Mouse (Mus musculus): ENCODE results near the gene Syngr3. TPM values are rescaled to one million over a fixed set of nuclear protein-coding genes. Genes with fewer than 3 reads are reported as not detected.

Syngr3 gene
- total and polyA plus RNA-seq, 3 experiments = 0.08 TPM; not detected in 2

DNA sequence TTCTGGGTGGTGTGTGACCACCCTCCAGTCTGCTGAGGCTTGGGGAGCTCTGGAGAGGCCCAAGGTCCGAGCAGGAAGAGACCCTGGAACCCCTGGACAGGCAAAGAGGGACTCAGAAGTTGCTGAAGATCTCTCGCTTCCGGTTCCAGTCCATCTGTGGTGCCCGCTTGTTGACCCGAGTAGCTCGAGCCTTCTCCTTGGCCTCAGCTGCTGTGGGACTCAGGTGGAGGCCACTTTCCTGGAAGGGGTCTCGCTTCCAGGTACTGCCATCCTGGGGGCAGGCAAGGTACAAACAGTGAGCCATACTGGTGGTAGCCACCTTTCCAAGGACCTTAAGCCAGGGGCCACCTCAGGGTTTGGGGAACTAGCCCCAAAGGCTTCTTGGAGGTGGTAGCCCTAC is 49.6 kb downstream of the Syngr3 start:
- no peak for TF ChIP-seq TAL1 (conservative IDR thresholded peaks at IDR 0.05; ENCODE audit: low read depth, low read length)
- TF ChIP-seq GATA2 (IDR thresholded peaks at IDR 0.05; ENCODE audit: borderline replicate concordance, low read depth, low read length) = no peak
- TF ChIP-seq CTCF (IDR thresholded peaks at IDR 0.05; ENCODE audit: low read depth, low read length) = no peak
- H3K27me3 ChIP-seq (ENCODE audit: insufficient read depth, low read length) = peaks cover 37% of the 10 kb centered on the region
- H3K36me3 ChIP-seq (replicated peaks) = peaks cover 33% of the 10 kb centered on the region
- no peaks in the 10 kb centered on the region for H3K9me3 ChIP-seq (replicated peaks)
- peaks cover 9% of the 10 kb centered on the region for H3K4me1 ChIP-seq (ENCODE audit: insufficient read depth, low read depth, low read length)
- ATAC-seq (ENCODE audit: extremely low read depth, insufficient number of reproducible peaks, low FRiP score, poor library complexity, severe bottlenecking) (no peak), DNase-seq (ENCODE audit: low spot score) (no peak)
- no peak overlapping the region for H3K4me3 ChIP-seq (ENCODE audit: low read depth, low read length)

DNA sequence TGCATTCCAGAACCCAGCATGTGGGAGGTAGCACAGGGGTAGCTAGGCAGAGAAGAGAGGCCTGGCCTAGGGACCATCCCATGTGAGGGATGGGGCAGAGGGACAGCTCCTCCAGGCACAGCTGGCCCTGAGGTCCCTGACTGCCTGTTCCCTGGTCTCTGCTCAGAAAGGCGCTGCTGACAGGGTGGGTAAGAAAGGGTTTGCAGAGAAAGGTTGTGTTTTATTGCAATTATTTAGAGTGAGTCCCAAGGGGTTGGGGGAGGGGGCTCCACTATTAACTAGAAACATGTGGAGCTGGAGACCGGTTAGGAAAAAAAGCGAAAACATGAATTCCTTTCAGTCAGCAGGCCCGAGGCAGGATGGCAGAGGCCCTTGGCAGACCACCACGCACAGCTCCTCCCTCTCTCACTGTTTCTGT is 50.2 kb downstream of the Syngr3 start:
- H3K4me1 ChIP-seq (ENCODE audit: insufficient read depth, low read depth, low read length) = peaks cover 9% of the 10 kb centered on the region
- peaks cover 38% of the 10 kb centered on the region for H3K36me3 ChIP-seq (replicated peaks)
- peaks cover 31% of the 10 kb centered on the region for H3K27me3 ChIP-seq (ENCODE audit: insufficient read depth, low read length)
- no peak for ATAC-seq (ENCODE audit: extremely low read depth, insufficient number of reproducible peaks, low FRiP score, poor library complexity, severe bottlenecking)
- H3K9me3 ChIP-seq (replicated peaks) = no peaks in the 10 kb centered on the region
- no peak overlapping the region for H3K4me3 ChIP-seq (ENCODE audit: low read depth, low read length)
- TF ChIP-seq GATA1 (IDR thresholded peaks at IDR 0.05; ENCODE audit: borderline replicate concordance, low read length) = no peak
- no peak for TF ChIP-seq CTCF (IDR thresholded peaks at IDR 0.05; ENCODE audit: low read depth, low read length)
- no peak for TF ChIP-seq POLR2AphosphoS5 (IDR thresholded peaks at IDR 0.05; ENCODE audit: insufficient replicate concordance, low read depth, low read length)
- TF ChIP-seq TAL1 (conservative IDR thresholded peaks at IDR 0.05; ENCODE audit: low read depth, low read length) = no peak
- no peak for DNase-seq (ENCODE audit: low spot score)

DNA sequence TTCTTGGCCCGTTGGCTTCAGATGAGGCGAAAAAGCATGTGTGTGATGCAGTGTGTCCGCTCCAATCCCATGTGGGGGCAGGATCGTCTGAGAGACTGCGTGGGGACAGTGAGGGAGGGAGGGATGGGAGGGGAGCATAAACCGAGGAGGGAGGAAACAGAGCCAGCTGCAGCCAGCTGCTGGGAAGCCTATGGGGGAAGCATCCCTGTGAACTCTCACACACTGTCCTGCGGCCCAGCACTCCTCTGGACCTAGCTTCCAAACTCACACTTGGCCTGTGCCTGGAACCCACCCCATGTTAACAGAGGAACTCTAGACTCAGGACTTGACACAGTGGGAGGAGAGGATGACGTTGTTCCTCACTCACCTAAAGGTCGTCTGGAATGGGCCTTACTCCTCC is 50.9 kb downstream of the Syngr3 start:
- DNase-seq (ENCODE audit: low spot score) (no peak), ATAC-seq (ENCODE audit: extremely low read depth, insufficient number of reproducible peaks, low FRiP score, poor library complexity, severe bottlenecking) (no peak)
- H3K36me3 ChIP-seq (replicated peaks) = peaks cover 45% of the 10 kb centered on the region
- H3K27me3 ChIP-seq (ENCODE audit: insufficient read depth, low read length) = peaks cover 24% of the 10 kb centered on the region
- TF ChIP-seq GATA2 (IDR thresholded peaks at IDR 0.05; ENCODE audit: borderline replicate concordance, low read depth, low read length) (no peak), GATA1 (IDR thresholded peaks at IDR 0.05; ENCODE audit: borderline replicate concordance, low read length) (no peak), TAL1 (conservative IDR thresholded peaks at IDR 0.05; ENCODE audit: low read depth, low read length) (no peak), CTCF (IDR thresholded peaks at IDR 0.05; ENCODE audit: low read depth, low read length) (no peak), POLR2AphosphoS5 (IDR thresholded peaks at IDR 0.05; ENCODE audit: insufficient replicate concordance, low read depth, low read length) (no peak)
- peaks cover 9% of the 10 kb centered on the region for H3K4me1 ChIP-seq (ENCODE audit: insufficient read depth, low read depth, low read length)
- no peaks in the 10 kb centered on the region for H3K9me3 ChIP-seq (replicated peaks)
- H3K4me3 ChIP-seq (ENCODE audit: low read depth, low read length) = no peak overlapping the region

DNA sequence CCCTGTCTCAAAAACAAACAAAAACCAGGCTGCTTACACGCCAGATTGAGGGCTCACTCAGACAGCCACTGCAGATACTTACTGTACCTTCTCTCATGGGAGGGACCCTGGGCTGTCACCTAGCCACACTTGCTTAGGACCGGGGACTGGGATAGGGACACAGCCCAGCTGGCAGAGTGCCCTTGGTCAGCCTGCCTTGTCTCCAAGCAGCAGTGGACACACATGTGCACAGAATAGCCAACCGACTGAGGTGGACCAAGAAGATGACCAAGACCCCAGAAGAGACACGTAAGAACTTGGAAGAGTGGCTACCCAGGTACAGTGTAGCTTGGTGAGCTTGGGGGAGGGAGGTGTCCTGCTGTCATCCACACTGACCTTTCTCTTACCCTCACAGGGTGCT is 51.5 kb downstream of the Syngr3 start:
- H3K4me3 ChIP-seq (ENCODE audit: low read depth, low read length) = no peak overlapping the region
- no peak for ATAC-seq (ENCODE audit: extremely low read depth, insufficient number of reproducible peaks, low FRiP score, poor library complexity, severe bottlenecking)

DNA sequence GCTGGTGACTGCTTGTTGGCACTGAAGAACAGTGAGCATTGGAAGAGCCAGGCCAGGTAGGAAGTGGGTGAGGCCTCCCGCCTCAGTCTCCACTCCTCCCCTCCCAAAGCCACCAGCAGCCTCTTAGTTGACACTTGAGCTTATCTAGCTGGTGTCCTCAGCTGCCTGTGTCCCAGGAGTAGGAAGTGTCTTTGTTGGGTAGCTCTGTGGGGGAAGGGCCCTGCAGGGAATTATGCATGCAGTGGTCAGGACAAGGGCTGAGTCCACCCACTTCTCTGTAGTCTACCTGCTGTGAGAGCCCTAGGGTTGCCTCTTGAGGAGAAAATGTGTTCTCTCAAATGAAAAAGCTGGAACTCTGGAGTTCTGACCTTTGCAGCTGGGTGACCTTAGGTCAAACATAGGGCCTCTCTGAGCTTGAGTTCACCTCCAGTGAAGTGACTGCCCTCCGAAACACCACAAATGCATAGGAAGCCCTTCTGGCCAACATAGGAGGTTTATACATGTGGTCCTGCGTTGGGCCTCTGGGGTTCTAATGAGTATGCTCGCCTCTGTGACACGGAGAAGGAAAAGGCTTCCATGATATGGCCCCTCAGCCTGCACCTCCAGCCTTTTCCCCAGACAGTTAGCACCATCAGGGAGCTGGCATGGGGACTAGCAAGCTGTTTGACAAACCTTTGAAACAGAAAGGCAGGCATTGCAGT is 52.8 kb downstream of the Syngr3 start:
- no peak for TF ChIP-seq TAL1 (conservative IDR thresholded peaks at IDR 0.05; ENCODE audit: low read depth, low read length)
- no peak for TF ChIP-seq CTCF (IDR thresholded peaks at IDR 0.05; ENCODE audit: low read depth, low read length)
- TF ChIP-seq GATA2 (IDR thresholded peaks at IDR 0.05; ENCODE audit: borderline replicate concordance, low read depth, low read length) = no peak
- no peak for TF ChIP-seq GATA1 (IDR thresholded peaks at IDR 0.05; ENCODE audit: borderline replicate concordance, low read length)
- TF ChIP-seq POLR2AphosphoS5 (IDR thresholded peaks at IDR 0.05; ENCODE audit: insufficient replicate concordance, low read depth, low read length) = no peak
- ATAC-seq (ENCODE audit: extremely low read depth, insufficient number of reproducible peaks, low FRiP score, poor library complexity, severe bottlenecking) (no peak), DNase-seq (ENCODE audit: low spot score) (no peak)
- Histone ChIP-seq H3K9me3 (replicated peaks) (no peaks in the 10 kb centered on the region), H3K36me3 (replicated peaks) (peaks cover 46% of the 10 kb centered on the region), H3K4me3 (ENCODE audit: low read depth, low read length) (no peak overlapping the region), H3K4me1 (ENCODE audit: insufficient read depth, low read depth, low read length) (peaks cover 25% of the 10 kb centered on the region), H3K27me3 (ENCODE audit: insufficient read depth, low read length) (peaks cover 5% of the 10 kb centered on the region)

More for the DNA sequence above, 51.5 kb downstream of the Syngr3 start:
- H3K27me3 ChIP-seq (ENCODE audit: insufficient read depth, low read length) = peaks cover 18% of the 10 kb centered on the region
- TF ChIP-seq POLR2AphosphoS5 (IDR thresholded peaks at IDR 0.05; ENCODE audit: insufficient replicate concordance, low read depth, low read length) (no peak), GATA1 (IDR thresholded peaks at IDR 0.05; ENCODE audit: borderline replicate concordance, low read length) (no peak), CTCF (IDR thresholded peaks at IDR 0.05; ENCODE audit: low read depth, low read length) (no peak), GATA2 (IDR thresholded peaks at IDR 0.05; ENCODE audit: borderline replicate concordance, low read depth, low read length) (no peak)
- DNase-seq (ENCODE audit: low spot score) = no peak
- H3K4me1 ChIP-seq (ENCODE audit: insufficient read depth, low read depth, low read length) = peaks cover 15% of the 10 kb centered on the region
- H3K36me3 ChIP-seq (replicated peaks) = peaks cover 46% of the 10 kb centered on the region
- H3K9me3 ChIP-seq (replicated peaks) = no peaks in the 10 kb centered on the region

DNA sequence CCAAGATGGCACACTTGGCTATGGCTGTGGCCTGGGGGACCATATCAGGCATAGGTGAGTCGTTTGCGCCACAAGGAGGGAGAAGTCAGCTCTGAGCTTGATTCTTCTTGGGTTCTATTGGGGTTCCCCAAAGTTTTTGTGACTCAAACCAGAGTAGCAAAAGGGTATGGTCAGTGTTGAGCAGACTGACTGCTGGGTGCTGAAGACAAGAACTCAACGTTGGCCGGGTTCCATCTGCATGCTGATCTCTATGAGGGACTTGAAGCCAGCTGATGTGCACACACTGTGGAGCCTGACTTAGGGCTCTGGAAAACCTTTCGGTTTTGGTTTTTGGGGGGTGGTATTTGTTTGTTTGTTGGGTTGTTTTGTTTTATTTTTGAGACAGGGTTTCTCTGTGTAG is 54.1 kb downstream of the Syngr3 start:
- Histone ChIP-seq H3K9me3 (replicated peaks) (no peaks in the 10 kb centered on the region), H3K4me1 (ENCODE audit: insufficient read depth, low read depth, low read length) (peaks cover 35% of the 10 kb centered on the region), H3K4me3 (ENCODE audit: low read depth, low read length) (no peak overlapping the region), H3K36me3 (replicated peaks) (peaks cover 55% of the 10 kb centered on the region), H3K27me3 (ENCODE audit: insufficient read depth, low read length) (no peaks in the 10 kb centered on the region)
- DNase-seq (ENCODE audit: low spot score) (no peak), ATAC-seq (ENCODE audit: extremely low read depth, insufficient number of reproducible peaks, low FRiP score, poor library complexity, severe bottlenecking) (no peak)
- TF ChIP-seq TAL1 (conservative IDR thresholded peaks at IDR 0.05; ENCODE audit: low read depth, low read length) = no peak
- no peak for TF ChIP-seq CTCF (IDR thresholded peaks at IDR 0.05; ENCODE audit: low read depth, low read length)
- no peak for TF ChIP-seq GATA2 (IDR thresholded peaks at IDR 0.05; ENCODE audit: borderline replicate concordance, low read depth, low read length)
- TF ChIP-seq GATA1 (IDR thresholded peaks at IDR 0.05; ENCODE audit: borderline replicate concordance, low read length) = no peak
- TF ChIP-seq POLR2AphosphoS5 (IDR thresholded peaks at IDR 0.05; ENCODE audit: insufficient replicate concordance, low read depth, low read length) = no peak

Other genes starting within 250 kb of the Syngr3 start
Only the 20 nearest of the 33 such genes appear.
- 62.8 and 70.6 TPM in 2 replicates for gene Traf7, start 162.0 kb downstream of the Syngr3 start, total RNA-seq (2014; fragmentation: Nextera tagmentation)
- gene Traf7, start 162.0 kb downstream of the Syngr3 start, total RNA-seq (2017) = 81.7 and 103 TPM in 2 replicates
- 153 and 198 TPM in 2 replicates for gene Traf7, start 162.0 kb downstream of the Syngr3 start, polyA plus RNA-seq (2012)
- 0.83 TPM in 1 of 2 replicates, not detected in the other for gene Rab26, start 155.7 kb downstream of the Syngr3 start, total RNA-seq (2014; fragmentation: Nextera tagmentation)
- gene Rab26, start 155.7 kb downstream of the Syngr3 start, total RNA-seq (2017) = 0.35 and 0.49 TPM in 2 replicates
- 0.24 and 0.26 TPM in 2 replicates for gene Rab26, start 155.7 kb downstream of the Syngr3 start, polyA plus RNA-seq (2012)
- 14.4 and 28.0 TPM in 2 replicates for gene Pkd1, start 140.1 kb downstream of the Syngr3 start, total RNA-seq (2014; fragmentation: Nextera tagmentation)
- 5.0 and 10.3 TPM in 2 replicates for gene Pkd1, start 140.1 kb downstream of the Syngr3 start, total RNA-seq (2017)
- 4.1 and 5.8 TPM in 2 replicates for gene Pkd1, start 140.1 kb downstream of the Syngr3 start, polyA plus RNA-seq (2012)
- 114 and 146 TPM in 2 replicates for gene Tsc2, start 57.3 kb downstream of the Syngr3 start, total RNA-seq (2014; fragmentation: Nextera tagmentation)
- gene Tsc2, start 57.3 kb downstream of the Syngr3 start, total RNA-seq (2017) = 38.0 and 39.7 TPM in 2 replicates
- gene Tsc2, start 57.3 kb downstream of the Syngr3 start, polyA plus RNA-seq (2012) = 66.5 and 77.5 TPM in 2 replicates
- 3.8 and 9.1 TPM in 2 replicates for gene Nthl1, start 57.3 kb downstream of the Syngr3 start, total RNA-seq (2014; fragmentation: Nextera tagmentation)
- gene Nthl1, start 57.3 kb downstream of the Syngr3 start, total RNA-seq (2017) = 9.8 and 16.9 TPM in 2 replicates
- gene Nthl1, start 57.3 kb downstream of the Syngr3 start, polyA plus RNA-seq (2012) = 17.8 and 21.5 TPM in 2 replicates
- not detected in 2 replicates for gene Slc9a3r2, start 39.6 kb downstream of the Syngr3 start, total RNA-seq (2014; fragmentation: Nextera tagmentation)
- gene Slc9a3r2, start 39.6 kb downstream of the Syngr3 start, total RNA-seq (2017) = 0.16 TPM in 1 of 2 replicates, not detected in the other
- 0.03 and 0.07 TPM in 2 replicates for gene Slc9a3r2, start 39.6 kb downstream of the Syngr3 start, polyA plus RNA-seq (2012)
- gene Npw, start 31.5 kb downstream of the Syngr3 start, total RNA-seq (2014; fragmentation: Nextera tagmentation) = not detected in 2 replicates
- not detected in 2 replicates for gene Npw, start 31.5 kb downstream of the Syngr3 start, total RNA-seq (2017)
- gene Npw, start 31.5 kb downstream of the Syngr3 start, polyA plus RNA-seq (2012) = not detected in 2 replicates
- 55.9 and 59.1 TPM in 2 replicates for gene Zfp598, start 20.3 kb downstream of the Syngr3 start, total RNA-seq (2014; fragmentation: Nextera tagmentation)
- gene Zfp598, start 20.3 kb downstream of the Syngr3 start, total RNA-seq (2017) = 11.2 and 12.0 TPM in 2 replicates
- gene Zfp598, start 20.3 kb downstream of the Syngr3 start, polyA plus RNA-seq (2012) = 86.4 and 99.2 TPM in 2 replicates
- 10.5 and 15.7 TPM in 2 replicates for gene Gfer, start 6.2 kb upstream of the Syngr3 start, total RNA-seq (2014; fragmentation: Nextera tagmentation)
- 34.1 and 46.4 TPM in 2 replicates for gene Gfer, start 6.2 kb upstream of the Syngr3 start, total RNA-seq (2017)
- 149 and 184 TPM in 2 replicates for gene Gfer, start 6.2 kb upstream of the Syngr3 start, polyA plus RNA-seq (2012)
- 1.4 TPM in 1 of 2 replicates, not detected in the other for gene Noxo1, start 6.3 kb upstream of the Syngr3 start, total RNA-seq (2014; fragmentation: Nextera tagmentation)
- gene Noxo1, start 6.3 kb upstream of the Syngr3 start, total RNA-seq (2017) = 1.0 and 1.1 TPM in 2 replicates
- 0.72 and 0.87 TPM in 2 replicates for gene Noxo1, start 6.3 kb upstream of the Syngr3 start, polyA plus RNA-seq (2012)
- 9.2 and 17.8 TPM in 2 replicates for gene Tbl3, start 17.7 kb upstream of the Syngr3 start, total RNA-seq (2014; fragmentation: Nextera tagmentation)
- gene Tbl3, start 17.7 kb upstream of the Syngr3 start, total RNA-seq (2017) = 27.7 and 34.0 TPM in 2 replicates
- gene Tbl3, start 17.7 kb upstream of the Syngr3 start, polyA plus RNA-seq (2012) = 15.6 and 25.2 TPM in 2 replicates
- not detected in 2 replicates for gene Rnf151, start 28.1 kb upstream of the Syngr3 start, total RNA-seq (2014; fragmentation: Nextera tagmentation)
- gene Rnf151, start 28.1 kb upstream of the Syngr3 start, total RNA-seq (2017) = 0.23 TPM in 1 of 2 replicates, not detected in the other
- gene Rnf151, start 28.1 kb upstream of the Syngr3 start, polyA plus RNA-seq (2012) = 0.13 and 0.17 TPM in 2 replicates
- gene Rps2, start 28.2 kb upstream of the Syngr3 start, total RNA-seq (2014; fragmentation: Nextera tagmentation) = 3,970 and 4,105 TPM in 2 replicates
- 950 and 975 TPM in 2 replicates for gene Rps2, start 28.2 kb upstream of the Syngr3 start, total RNA-seq (2017)
- 2,688 and 3,723 TPM in 2 replicates for gene Rps2, start 28.2 kb upstream of the Syngr3 start, polyA plus RNA-seq (2012)
- 54.6 and 63.5 TPM in 2 replicates for gene Ndufb10, start 34.5 kb upstream of the Syngr3 start, total RNA-seq (2014; fragmentation: Nextera tagmentation)
- gene Ndufb10, start 34.5 kb upstream of the Syngr3 start, total RNA-seq (2017) = 185 and 206 TPM in 2 replicates
- 372 and 429 TPM in 2 replicates for gene Ndufb10, start 34.5 kb upstream of the Syngr3 start, polyA plus RNA-seq (2012)
- not detected in 2 replicates for gene Rpl3l, start 37.9 kb upstream of the Syngr3 start, total RNA-seq (2014; fragmentation: Nextera tagmentation)
- 0.17 TPM in 1 of 2 replicates, not detected in the other for gene Rpl3l, start 37.9 kb upstream of the Syngr3 start, total RNA-seq (2017)
- 0.07 TPM in 1 of 2 replicates, not detected in the other for gene Rpl3l, start 37.9 kb upstream of the Syngr3 start, polyA plus RNA-seq (2012)
- 62.0 and 76.8 TPM in 2 replicates for gene Msrb1, start 46.7 kb upstream of the Syngr3 start, total RNA-seq (2014; fragmentation: Nextera tagmentation)
- 34.6 and 39.2 TPM in 2 replicates for gene Msrb1, start 46.7 kb upstream of the Syngr3 start, total RNA-seq (2017)
- gene Msrb1, start 46.7 kb upstream of the Syngr3 start, polyA plus RNA-seq (2012) = 10.1 and 14.6 TPM in 2 replicates
- gene Hs3st6, start 63.0 kb upstream of the Syngr3 start, total RNA-seq (2014; fragmentation: Nextera tagmentation) = not detected in 2 replicates
- not detected in 2 replicates for gene Hs3st6, start 63.0 kb upstream of the Syngr3 start, total RNA-seq (2017)
- not detected in 2 replicates for gene Hs3st6, start 63.0 kb upstream of the Syngr3 start, polyA plus RNA-seq (2012)
- 7.6 and 8.4 TPM in 2 replicates for gene Meiob, start 114.3 kb upstream of the Syngr3 start, total RNA-seq (2014; fragmentation: Nextera tagmentation)
- 1.9 and 2.1 TPM in 2 replicates for gene Meiob, start 114.3 kb upstream of the Syngr3 start, total RNA-seq (2017)
- gene Meiob, start 114.3 kb upstream of the Syngr3 start, polyA plus RNA-seq (2012) = 0.07 and 0.13 TPM in 2 replicates
- gene Hagh, start 150.2 kb upstream of the Syngr3 start, total RNA-seq (2014; fragmentation: Nextera tagmentation) = 16.8 and 22.3 TPM in 2 replicates
- gene Hagh, start 150.2 kb upstream of the Syngr3 start, total RNA-seq (2017) = 30.4 and 34.7 TPM in 2 replicates
- gene Hagh, start 150.2 kb upstream of the Syngr3 start, polyA plus RNA-seq (2012) = 22.1 and 22.3 TPM in 2 replicates
- 7.9 and 10.8 TPM in 2 replicates for gene Fahd1, start 160.4 kb upstream of the Syngr3 start, total RNA-seq (2014; fragmentation: Nextera tagmentation)
- gene Fahd1, start 160.4 kb upstream of the Syngr3 start, total RNA-seq (2017) = 16.1 TPM in 2 replicates
- 3.9 and 4.5 TPM in 2 replicates for gene Fahd1, start 160.4 kb upstream of the Syngr3 start, polyA plus RNA-seq (2012)

All from G1E (cell line).